Mouse (Mus musculus) ZHBTc4 (cell line): ENCODE measurements around the gene Lce1e.

Source experiments
- DNase-seq: peaks from one replicate; pipeline ENCODE4 v3.0.0-alpha.2; 2011; ENCODE audit warnings: low read depth, low spot score

Lce1e gene

GRCm38 (mm10) chr3:92708974-92709373 is at the start of gene Lce1e:
Lce1e (minus strand) TSS chr3:92709074.
- DNase-seq = no peak

- DNase-seq = peak; percentile 10
These were observed 44.3 kb upstream of the Lce1e start for GRCm38 (mm10) chr3:92753197-92753596.

DNA sequence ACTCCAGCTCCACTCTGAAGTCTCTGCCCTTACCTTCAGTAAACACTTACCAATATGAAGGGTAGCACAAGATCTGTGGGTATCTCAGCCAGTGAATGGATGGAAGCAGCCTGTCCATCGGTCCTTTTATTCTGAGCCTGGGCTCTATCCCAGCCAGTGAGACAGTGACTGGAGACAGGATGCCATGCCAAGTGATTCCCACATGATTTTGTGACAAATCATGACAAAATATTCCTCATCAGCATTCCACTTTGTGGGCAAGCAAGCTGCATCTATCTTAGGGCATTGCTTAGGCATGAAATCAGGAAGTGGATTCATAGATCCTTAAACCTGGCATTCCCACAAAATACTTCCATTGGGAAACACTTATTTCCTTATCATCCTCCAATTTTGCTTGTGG is 43.4 kb upstream of the Lce1e start, which contains the start of gene Lce1g:
Gene Lce1g, minus strand, starts transcription at position 101 of the 400 bp plus-strand sequence.
- DNase-seq = no peak

- DNase-seq = no peak
These were observed 30.1 kb upstream of the Lce1e start, which contains the start of gene Gm38119 for GRCm38 (mm10) chr3:92738996-92739395. Gm38119 (minus strand) TSS chr3:92739096.

DNA sequence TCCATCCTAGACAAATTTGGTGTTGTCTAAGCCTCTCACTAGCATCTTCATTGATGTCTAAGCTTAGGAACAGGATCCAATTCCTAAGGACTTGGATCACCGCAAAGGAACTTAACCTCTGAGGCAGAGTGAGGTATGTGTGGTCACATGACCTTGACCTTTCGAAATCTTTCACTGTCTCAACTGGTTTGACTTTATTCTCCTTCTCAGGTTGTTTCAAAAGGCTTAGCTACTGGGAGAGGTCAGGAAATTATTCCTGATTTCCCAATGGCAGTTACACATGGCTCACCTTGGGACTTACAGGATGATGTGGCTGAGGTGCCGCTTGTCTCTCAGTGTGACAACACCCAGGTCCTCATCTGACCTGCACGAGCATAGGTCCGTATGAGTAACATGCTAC is 13.8 kb upstream of the Lce1e start:
- peak; percentile 28 for DNase-seq

GRCm38 (mm10) chr3:92720250-92720649 is 11.4 kb upstream of the Lce1e start, which contains the start of gene Lce1f:
Lce1f (minus strand) TSS chr3:92720350.
- no peak for DNase-seq

- peak; percentile 4 for DNase-seq
These were observed 6.2 kb upstream of the Lce1e start for GRCm38 (mm10) chr3:92715122-92715521.

GRCm38 (mm10) chr3:92694613-92695012 is 14.3 kb downstream of the Lce1e start:
- DNase-seq = peak; percentile 76

GRCm38 (mm10) chr3:92691688-92692087 is 17.2 kb downstream of the Lce1e start:
- DNase-seq = no peak

DNA sequence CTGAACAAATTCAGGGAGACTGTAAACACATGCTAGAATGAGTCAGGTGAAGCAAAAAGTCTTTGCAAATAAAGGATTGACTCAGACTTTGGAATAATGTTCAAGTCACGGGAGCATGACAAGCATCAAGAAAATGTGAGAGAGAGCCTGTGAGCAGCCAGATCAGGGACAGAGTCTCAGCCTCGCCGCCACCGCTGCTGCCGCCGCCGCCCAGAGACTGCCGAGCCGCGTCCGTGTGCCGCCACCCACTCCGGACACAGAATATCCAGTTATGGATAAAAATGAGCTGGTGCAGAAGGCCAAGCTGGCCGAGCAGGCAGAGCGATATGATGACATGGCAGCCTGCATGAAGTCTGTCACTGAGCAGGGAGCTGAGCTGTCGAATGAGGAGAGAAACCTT is 19.7 kb downstream of the Lce1e start:
- peak; percentile 59 for DNase-seq

- DNase-seq = no peak
These were observed 21.8 kb downstream of the Lce1e start, which contains the start of gene Lce1d for GRCm38 (mm10) chr3:92687110-92687509. Lce1d (minus strand) TSS chr3:92687210.

DNA sequence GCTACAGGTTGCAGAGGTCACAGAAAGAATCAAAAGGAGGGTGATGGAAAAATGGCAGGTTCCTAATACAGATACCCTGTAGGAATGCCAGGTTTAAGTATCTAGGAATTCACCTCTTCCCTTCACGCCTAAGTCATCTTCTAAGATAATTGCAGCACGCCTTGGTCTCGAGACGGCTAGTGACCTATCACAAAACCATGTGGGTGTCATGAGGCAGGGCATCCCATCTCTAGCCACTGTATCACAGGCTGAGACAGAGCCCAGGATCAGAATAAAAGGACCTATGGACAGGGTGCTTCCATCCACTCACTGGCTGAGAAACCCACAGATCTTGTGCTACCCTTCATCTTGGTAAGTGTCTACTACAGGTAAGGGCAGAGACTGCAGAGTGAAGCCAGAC is 29.9 kb downstream of the Lce1e start, which contains the start of gene Lce1c:
Gene Lce1c, plus strand, starts transcription at position 301 of the 400 bp plus-strand sequence.
- no peak for DNase-seq

DNA sequence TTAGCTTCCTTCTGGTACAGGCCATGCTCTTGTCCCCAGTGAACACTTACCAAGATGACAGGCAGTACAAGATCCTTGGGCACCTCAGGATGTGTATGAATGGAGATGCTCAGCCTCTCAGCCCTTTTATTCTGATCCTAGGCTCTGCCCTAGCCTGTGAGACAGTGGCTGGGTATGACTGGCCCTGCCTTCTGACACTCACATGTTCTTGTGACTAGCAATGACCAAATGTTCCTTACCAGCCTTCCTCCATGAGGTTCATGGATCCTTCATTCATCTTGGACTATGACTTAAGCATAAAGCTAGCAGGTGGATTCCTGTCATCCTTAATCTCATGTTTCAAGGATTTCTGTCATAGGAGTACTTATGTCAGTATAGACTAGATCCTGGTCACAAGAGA is 38.7 kb downstream of the Lce1e start, which contains the start of gene Lce1a2:
Gene Lce1a2, minus strand, starts transcription at position 101 of the 400 bp plus-strand sequence.
- DNase-seq = no peak
